Mouse (Mus musculus): ENCODE results near the gene Aff1.

GRCm38 (mm10) chr5:103690190-103690589 is 2.0 kb upstream of the Aff1 start:
- TF ChIP-seq CTCF (IDR thresholded peaks at IDR 0.05; ENCODE audit: low read depth) (no peak), EP300 (IDR thresholded peaks at IDR 0.05; ENCODE audit: low read depth) (no peak)
